Mouse (Mus musculus) intestine, embryonic 16.5 days (tissue): ENCODE measurements at regions not wholly inside any gene's neighbourhood (a gene's known extent, or its start where the extent isn't known, plus 50 kb on each side); places are given as distances from the start of the nearest gene placed in this dataset.

ENCODE experiments used
- ATAC-seq: fragments of 200-750 bp; cut with Nextera tagmentation; 2 replicates; pipeline ENCODE4 v1.8.0; 2017; ENCODE audit warnings: moderate TSS enrichment, moderate library complexity
- H3K27ac ChIP-seq: fragments of 300-500 bp; sonication (generic); 2 replicates; pipeline ENCODE4 v1.5.1; 2014; ENCODE audit warnings: mild to moderate bottlenecking, low read length
- H3K27me3 ChIP-seq: fragments of 300-500 bp; sonication (generic); replicated peaks from 2 replicates; pipeline ENCODE4 v1.6.1; 2014; ENCODE audit warnings: low read length, control low read depth, mixed read lengths; ENCODE audit not compliant: control insufficient read depth, insufficient read depth
- H3K36me3 ChIP-seq: fragments of 300-500 bp; sonication (generic); 2 replicates; pipeline ENCODE4 v1.6.1; 2014; ENCODE audit warnings: low read length, control low read depth; ENCODE audit not compliant: control insufficient read depth, insufficient read depth
- H3K4me1 ChIP-seq: fragments of 300-500 bp; sonication (generic); 2 replicates; pipeline ENCODE4 v1.6.1; 2014; ENCODE audit warnings: low read length, control low read depth, mixed read lengths; ENCODE audit not compliant: control insufficient read depth, insufficient read depth
- H3K4me2 ChIP-seq: fragments of 300-500 bp; sonication (generic); 2 replicates; pipeline ENCODE4 v1.6.1; 2014; ENCODE audit warnings: low read depth, low read length, control low read depth
- H3K4me3 ChIP-seq: fragments of 300-500 bp; sonication (generic); 2 replicates; pipeline ENCODE4 v1.5.1; 2014; ENCODE audit warnings: mild to moderate bottlenecking, low read length
- H3K9ac ChIP-seq: fragments of 300-500 bp; sonication (generic); 2 replicates; pipeline ENCODE4 v1.6.1; 2014; ENCODE audit warnings: low read depth, low read length
- H3K9me3 ChIP-seq: fragments of 300-500 bp; sonication (generic); 2 replicates; pipeline ENCODE4 v1.6.1; 2016; ENCODE audit warnings: low read length, control low read depth; ENCODE audit not compliant: control insufficient read depth
- WGBS: fragments of 180-500 bp; shearing (Covaris S2); extraction: QIAGEN DNeasy Blood & Tissue Kit; methylation state at CpG from one replicate; pipeline ENCODE4 v1.1.7; 2014; 5-methylcytosine and 5-hydroxymethylcytosine counted together

- Histone ChIP-seq H3K27ac (no peak overlapping the region), H3K27me3 (no peaks in the 10 kb centered on the region), H3K4me1 (no peaks in the 10 kb centered on the region), H3K9ac (no peak overlapping the region), H3K9me3 (no peaks in the 10 kb centered on the region), H3K36me3 (no peaks in the 10 kb centered on the region), H3K4me2 (no peak overlapping the region), H3K4me3 (no peak overlapping the region)
- WGBS = 70% methylated on average over 3 of the region's 3 CpGs
- ATAC-seq = no peak
Measured at GRCm38 (mm10) chr13:72792695-72793094, 164.1 kb downstream of the Irx2 start.

- Histone ChIP-seq H3K9me3 (no peaks in the 10 kb centered on the region), H3K27me3 (no peaks in the 10 kb centered on the region), H3K27ac (no peak overlapping the region), H3K36me3 (no peaks in the 10 kb centered on the region), H3K4me3 (no peak overlapping the region), H3K4me1 (no peaks in the 10 kb centered on the region), H3K4me2 (no peak overlapping the region), H3K9ac (no peak overlapping the region)
- no peak for ATAC-seq
- WGBS = 27% methylated on average over 8 of the region's 8 CpGs
Measured at GRCm38 (mm10) chr13:72800021-72800420, 171.4 kb downstream of the Irx2 start.

GRCm38 (mm10) chr13:72800546-72800945 lies 171.9 kb downstream of the Irx2 start:
- no peaks in the 10 kb centered on the region for H3K27me3 ChIP-seq

GRCm38 (mm10) chr13:72803374-72803773 lies 174.8 kb downstream of the Irx2 start:
- Histone ChIP-seq H3K27me3 (no peaks in the 10 kb centered on the region), H3K9me3 (no peaks in the 10 kb centered on the region), H3K4me3 (no peak overlapping the region), H3K36me3 (no peaks in the 10 kb centered on the region), H3K4me1 (no peaks in the 10 kb centered on the region), H3K4me2 (no peak overlapping the region), H3K27ac (no peak overlapping the region), H3K9ac (no peak overlapping the region)
- 52% methylated on average over 11 of the region's 11 CpGs for WGBS
- no peak for ATAC-seq

More at GRCm38 (mm10) chr13:72800546-72800945, 171.9 kb downstream of the Irx2 start:
- Histone ChIP-seq H3K4me2 (no peak overlapping the region), H3K4me3 (no peak overlapping the region), H3K27ac (no peak overlapping the region), H3K9ac (no peak overlapping the region), H3K4me1 (no peaks in the 10 kb centered on the region), H3K36me3 (no peaks in the 10 kb centered on the region), H3K9me3 (no peaks in the 10 kb centered on the region)
- ATAC-seq = no peak
- 45% methylated on average over 3 of the region's 3 CpGs for WGBS

GRCm38 (mm10) chr13:72809226-72809625 lies 180.6 kb downstream of the Irx2 start:
- H3K9me3 ChIP-seq = no peaks in the 10 kb centered on the region
- ATAC-seq = no peak
- H3K4me3 ChIP-seq = no peak overlapping the region
- no peak overlapping the region for H3K4me2 ChIP-seq
- no peaks in the 10 kb centered on the region for H3K36me3 ChIP-seq
- H3K4me1 ChIP-seq = no peaks in the 10 kb centered on the region
- H3K27ac ChIP-seq = no peak overlapping the region
- no peak overlapping the region for H3K9ac ChIP-seq
- 85% methylated on average over 3 of the region's 3 CpGs for WGBS
- no peaks in the 10 kb centered on the region for H3K27me3 ChIP-seq

- H3K36me3 ChIP-seq = no peaks in the 10 kb centered on the region
Measured at GRCm38 (mm10) chr13:72810626-72811025, 182.0 kb downstream of the Irx2 start.

GRCm38 (mm10) chr13:72814616-72815015 lies 186.0 kb downstream of the Irx2 start:
- H3K27me3 ChIP-seq = peaks cover 16% of the 10 kb centered on the region
- no peak overlapping the region for H3K9ac ChIP-seq
- 55% methylated on average over 7 of the region's 7 CpGs for WGBS
- no peaks in the 10 kb centered on the region for H3K9me3 ChIP-seq
- H3K4me1 ChIP-seq = no peaks in the 10 kb centered on the region
- H3K36me3 ChIP-seq = no peaks in the 10 kb centered on the region
- no peak for ATAC-seq
- no peak overlapping the region for H3K27ac ChIP-seq
- no peak overlapping the region for H3K4me3 ChIP-seq
- no peak overlapping the region for H3K4me2 ChIP-seq

More at GRCm38 (mm10) chr13:72810626-72811025, 182.0 kb downstream of the Irx2 start:
- Histone ChIP-seq H3K4me2 (no peak overlapping the region), H3K9me3 (no peaks in the 10 kb centered on the region), H3K9ac (no peak overlapping the region), H3K4me1 (no peaks in the 10 kb centered on the region), H3K4me3 (no peak overlapping the region), H3K27ac (no peak overlapping the region), H3K27me3 (peaks cover 2% of the 10 kb centered on the region)
- 76% methylated on average over 1 of the region's 1 CpGs for WGBS
- no peak for ATAC-seq

GRCm38 (mm10) chr13:72815236-72815932 lies 186.8 kb downstream of the Irx2 start:
- no peaks in the 10 kb centered on the region for H3K4me1 ChIP-seq
- no peak overlapping the region for H3K4me2 ChIP-seq
- 11% methylated on average over 4 of the region's 4 CpGs for WGBS
- H3K27ac ChIP-seq = no peak overlapping the region
- ATAC-seq = no peak
- no peak overlapping the region for H3K9ac ChIP-seq
- peaks cover 16% of the 10 kb centered on the region for H3K27me3 ChIP-seq
- no peak overlapping the region for H3K4me3 ChIP-seq
- no peaks in the 10 kb centered on the region for H3K36me3 ChIP-seq
- no peaks in the 10 kb centered on the region for H3K9me3 ChIP-seq

- no peak overlapping the region for H3K9ac ChIP-seq
- no peaks in the 10 kb centered on the region for H3K4me1 ChIP-seq
- H3K9me3 ChIP-seq = no peaks in the 10 kb centered on the region
- no peaks in the 10 kb centered on the region for H3K36me3 ChIP-seq
- no peak for ATAC-seq
- no peak overlapping the region for H3K4me2 ChIP-seq
- WGBS = 8% methylated on average over 18 of the region's 18 CpGs
- no peak overlapping the region for H3K4me3 ChIP-seq
- peaks cover 16% of the 10 kb centered on the region for H3K27me3 ChIP-seq
- H3K27ac ChIP-seq = no peak overlapping the region
Measured at GRCm38 (mm10) chr13:72815933-72816553, 187.4 kb downstream of the Irx2 start.
